Mouse (Mus musculus) ES-E14 (cell line): ENCODE measurements around the gene Btbd18.

Experiments used
- CHD2 ChIP-seq: IDR thresholded peaks from 2 replicates; pipeline ENCODE4 v1.6.1; 2014; ENCODE audit warnings: mild to moderate bottlenecking, low read depth, low read length, inconsistent platforms
- MAFK ChIP-seq: IDR thresholded peaks from 2 replicates; pipeline ENCODE4 v1.6.1; 2014; ENCODE audit warnings: mild to moderate bottlenecking, low read depth, low read length, inconsistent platforms; ENCODE audit not compliant: insufficient read depth

DNA sequence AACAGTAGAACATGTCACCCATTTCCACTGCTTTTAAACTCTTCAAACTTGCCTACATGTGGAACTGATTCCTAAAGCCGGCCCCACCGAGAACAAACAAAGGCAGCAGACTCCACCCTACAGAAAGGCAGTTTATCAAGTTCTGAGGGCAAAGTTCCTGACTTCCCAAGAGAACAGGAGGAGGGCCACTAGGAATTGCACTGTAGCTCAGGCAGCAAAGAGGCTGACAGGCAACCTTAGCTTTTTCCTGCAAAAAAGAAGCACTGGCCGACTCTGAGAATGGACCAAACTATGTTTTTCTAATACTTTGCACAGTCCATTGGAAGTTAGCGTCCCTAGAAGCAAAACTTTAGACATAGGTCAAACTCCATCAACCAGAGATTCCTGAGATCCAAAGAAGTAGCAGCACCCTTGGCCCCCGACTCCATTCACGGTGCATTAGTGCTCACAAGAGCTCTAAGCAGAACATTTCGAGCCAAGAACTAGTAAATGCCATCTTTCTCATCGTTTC is 22.6 kb upstream of the Btbd18 start:
- TF ChIP-seq MAFK, result no peak
- no peak for TF ChIP-seq CHD2
